Mouse (Mus musculus) adrenal gland, adult 10 weeks (tissue): ENCODE measurements around the gene Stpg2. TPM values are rescaled to one million over a fixed set of nuclear protein-coding genes. Genes with fewer than 3 reads are reported as not detected.

Source experiments
- polyA plus RNA-seq: library from polyadenylated mRNA; stranded (reverse); fragments of 350-450 nt; fragmentation: Illumina TruSeq; extraction: RNeasy Lipid Tissue Mini Kit (QIAGEN cat#74804); gene quantifications from one replicate; pipeline ENCODE4 v1.2.3, GENCODE M21; 2014; ENCODE audit warnings: low read depth, low replicate concordance

Stpg2 gene
- polyA plus RNA-seq = not detected

GRCm38 (mm10) chr3:139205444-139205998 lies at the start of gene Stpg2:
Gene Stpg2, plus strand, starts transcription at chr3:139205694.

Other genes with a start within 250 kb of the Stpg2 start
- gene Rap1gds1, start 130.5 kb upstream of the Stpg2 start, polyA plus RNA-seq = 85.7 TPM